Mouse (Mus musculus) heart, postnatal 36 days (tissue): ENCODE measurements around the gene Lin7a. TPM values are rescaled to one million over a fixed set of nuclear protein-coding genes. Genes with fewer than 3 reads are reported as not detected.

Experiments
- DNase-seq, 2 experiments: peaks; one replicate each; pipeline ENCODE4 v3.0.0; 2021 to 2022
- intact Hi-C: fragments of 180-260 bp; cut with DNase I; formaldehyde crosslinking; loops from one replicate; pipeline ENCODE4 v1.15.1; 2025
- total RNA-seq, 2 experiments: library from RNA; stranded (reverse); gene quantifications; 2 replicates each; pipeline ENCODE4 v1.2.3; 2021

The Lin7a gene
- total RNA-seq, 2 experiments from 2014 or later = 1.2 to 2.1 TPM

DNA sequence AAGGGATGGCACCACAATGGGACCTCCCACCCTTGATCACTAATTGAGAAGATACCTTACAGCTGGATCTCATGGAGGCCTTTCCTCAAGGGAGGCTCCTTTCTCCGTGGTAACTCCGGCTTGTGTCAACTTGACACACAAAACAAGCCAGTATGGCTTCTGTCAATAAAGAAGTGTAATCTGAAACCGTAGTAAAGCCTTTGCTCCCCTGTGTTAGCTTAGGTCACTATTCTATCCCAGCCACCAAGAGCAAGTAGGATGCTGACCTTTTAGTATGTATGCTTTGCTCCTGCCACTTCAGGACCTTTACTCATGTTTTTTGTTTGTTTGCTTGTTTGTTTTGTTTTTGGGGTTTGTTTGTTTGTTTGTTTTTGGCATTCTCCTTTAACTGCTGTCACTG lies 41.9 kb downstream of the Lin7a start:
- intact Hi-C loops = no loop called here
- no peak for DNase-seq

DNA sequence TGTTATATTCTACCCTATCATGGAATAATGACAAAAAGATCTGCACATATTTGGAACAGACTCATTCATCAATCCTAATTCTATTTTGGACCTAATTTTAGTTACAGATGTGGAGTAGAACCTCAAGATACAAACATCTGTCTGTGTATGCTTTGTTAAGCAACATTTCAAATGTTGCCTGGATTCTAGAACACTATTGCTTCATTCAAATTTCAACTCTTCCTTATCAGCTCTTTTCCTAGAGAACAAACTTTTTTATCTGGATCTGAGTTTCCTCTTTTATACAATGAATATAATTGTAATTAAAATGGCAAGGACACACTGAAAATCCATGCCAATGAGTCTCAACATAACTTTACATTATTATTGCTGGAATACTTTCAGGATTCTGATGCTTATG lies 43.8 kb downstream of the Lin7a start:
- intact Hi-C loops = no loop called here

DNA sequence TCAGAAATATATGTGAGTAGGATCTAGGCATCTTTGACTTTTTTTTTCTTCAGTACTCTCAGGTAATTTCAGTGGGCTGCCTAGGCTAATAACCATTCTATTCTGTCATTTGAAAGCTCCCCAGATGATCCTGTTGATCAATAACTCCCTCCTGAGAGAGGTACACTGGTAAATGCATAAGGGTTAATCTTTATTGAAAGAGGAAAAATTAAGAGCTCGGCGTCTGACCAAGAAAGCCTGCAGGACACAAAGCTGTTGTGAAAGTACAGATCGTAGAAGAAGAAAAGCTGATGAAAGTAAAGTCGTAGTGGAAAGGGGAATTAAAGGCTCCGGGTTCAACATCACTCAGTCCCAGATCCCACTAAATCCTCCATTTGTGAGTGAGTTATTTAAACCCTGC lies 44.2 kb downstream of the Lin7a start:
- no peak for DNase-seq
- intact Hi-C loops = no loop called here

More for the DNA sequence above, 43.8 kb downstream of the Lin7a start:
- no peak for DNase-seq

DNA sequence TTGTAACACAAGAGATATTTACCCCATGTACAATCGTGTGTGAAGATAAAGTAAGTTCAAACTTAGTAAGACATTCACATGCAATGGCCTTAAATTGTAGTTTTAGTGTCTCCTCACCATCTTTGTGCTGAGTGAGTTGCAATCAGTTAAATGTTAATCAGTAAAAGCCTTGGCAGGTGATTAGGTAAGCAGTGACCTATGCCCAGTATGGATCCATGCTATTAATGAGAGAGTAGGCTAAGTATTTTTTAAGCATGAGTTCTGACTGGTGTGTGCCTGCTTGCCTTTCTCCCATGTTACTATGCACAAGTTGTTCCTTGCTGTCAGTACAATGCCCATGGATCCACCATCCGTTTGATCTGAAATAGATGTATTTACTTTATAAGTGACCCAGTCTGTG lies 44.6 kb downstream of the Lin7a start:
- intact Hi-C loops = no loop called here
- no peak for DNase-seq

DNA sequence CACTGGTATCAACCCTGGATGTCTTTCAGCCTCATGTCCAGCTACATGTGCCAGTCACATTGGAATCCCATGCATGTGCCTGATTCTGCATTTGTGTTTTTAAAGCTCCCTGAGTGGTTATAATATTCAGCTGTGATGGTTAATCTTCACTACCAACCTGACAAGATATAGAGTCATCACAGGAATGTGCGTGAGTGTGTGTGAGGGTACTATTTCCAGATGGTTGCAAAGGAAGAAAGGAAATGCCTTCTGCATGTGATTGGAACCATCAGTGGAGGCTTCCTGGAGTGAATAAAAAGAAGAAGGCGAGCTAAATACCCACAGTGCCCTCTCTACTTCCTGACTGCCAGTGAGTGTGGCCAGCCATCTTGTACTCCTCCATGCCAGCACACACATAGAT lies 48.2 kb downstream of the Lin7a start:
- DNase-seq = no peak
- intact Hi-C loops = no loop called here

DNA sequence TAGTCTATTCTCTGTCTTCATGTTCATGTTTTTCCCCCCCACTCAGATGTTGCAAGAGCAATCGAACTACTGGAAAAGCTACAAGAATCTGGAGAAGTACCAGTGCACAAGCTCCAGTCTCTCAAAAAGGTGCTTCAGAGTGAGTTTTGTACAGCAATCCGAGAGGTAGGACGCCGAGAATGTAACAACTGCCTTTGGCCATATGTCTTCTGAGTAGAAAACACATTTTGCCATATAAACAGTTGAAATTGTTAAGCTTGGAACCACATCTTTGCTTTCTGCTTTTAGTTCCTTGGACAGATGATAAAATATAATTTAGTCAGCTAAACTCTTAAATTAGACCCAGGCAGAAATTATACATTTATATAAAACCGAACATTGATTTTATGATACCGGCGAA lies 52.4 kb downstream of the Lin7a start:
- intact Hi-C loops = no loop called here
- no peak for DNase-seq

DNA sequence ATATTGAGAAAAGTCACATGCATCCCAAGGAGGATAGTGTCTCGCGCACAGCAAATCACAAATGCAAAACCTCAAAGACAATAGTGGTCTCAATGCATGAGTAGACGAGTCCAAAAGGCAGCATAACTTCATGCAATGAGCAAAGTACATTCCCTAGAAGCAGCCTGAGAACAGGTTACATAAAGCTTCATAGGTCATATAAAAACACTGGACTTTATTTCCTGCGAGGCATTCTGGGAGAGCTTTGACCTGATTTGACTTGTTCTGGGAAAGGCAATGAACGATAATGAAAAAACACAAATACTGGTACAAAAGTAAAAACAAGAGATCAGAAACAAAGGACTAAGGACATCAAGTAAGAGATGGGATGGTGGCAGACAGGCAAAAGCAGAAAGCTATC lies 54.1 kb downstream of the Lin7a start:
- no peak for DNase-seq
- intact Hi-C loops = no loop called here

DNA sequence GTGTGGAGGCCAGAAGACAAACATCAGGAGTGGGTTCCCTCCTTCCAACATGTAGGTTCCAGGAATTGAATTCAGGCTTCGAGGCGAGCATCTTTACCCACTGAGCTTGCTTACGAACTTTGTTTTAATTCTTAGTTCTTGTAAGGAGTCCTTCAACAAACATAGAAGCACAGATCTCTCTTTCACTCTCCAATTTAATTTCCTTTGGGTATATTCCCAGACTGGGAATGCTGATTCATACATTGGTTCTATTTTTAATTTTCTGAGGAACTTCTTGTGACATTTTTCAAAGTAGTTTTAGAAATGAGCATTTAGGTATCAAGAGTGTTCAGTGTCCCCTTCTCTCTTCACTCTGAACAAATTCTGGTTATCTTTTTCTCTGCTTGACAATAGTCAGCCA lies 68.0 kb downstream of the Lin7a start:
- DNase-seq = no peak
- intact Hi-C loops = loop anchor here (1.0 kb wide), 1 partner anchor 68 kb away; the partner anchor contains the start of gene Lin7a

DNA sequence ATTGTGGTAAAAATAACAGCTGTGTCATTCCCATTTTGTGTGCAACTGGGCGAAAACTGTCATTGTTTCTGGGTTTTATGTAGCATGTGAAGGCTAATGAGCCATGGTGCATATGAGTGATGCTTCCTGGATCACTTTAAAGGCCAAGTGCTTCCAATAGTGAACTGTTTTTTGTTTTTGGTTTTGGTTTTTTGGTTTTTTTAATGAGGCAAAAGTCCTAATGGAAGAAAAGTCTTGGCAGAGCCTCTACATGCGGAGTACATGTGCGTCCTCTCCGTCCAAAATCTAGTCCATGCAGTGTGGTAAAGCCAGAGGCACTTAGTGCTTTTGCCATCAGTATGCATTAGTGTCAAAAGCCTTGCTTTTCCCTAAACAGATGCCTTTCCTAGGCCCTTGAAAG lies 69.7 kb downstream of the Lin7a start:
- DNase-seq = no peak
- intact Hi-C loops = no loop called here

DNA sequence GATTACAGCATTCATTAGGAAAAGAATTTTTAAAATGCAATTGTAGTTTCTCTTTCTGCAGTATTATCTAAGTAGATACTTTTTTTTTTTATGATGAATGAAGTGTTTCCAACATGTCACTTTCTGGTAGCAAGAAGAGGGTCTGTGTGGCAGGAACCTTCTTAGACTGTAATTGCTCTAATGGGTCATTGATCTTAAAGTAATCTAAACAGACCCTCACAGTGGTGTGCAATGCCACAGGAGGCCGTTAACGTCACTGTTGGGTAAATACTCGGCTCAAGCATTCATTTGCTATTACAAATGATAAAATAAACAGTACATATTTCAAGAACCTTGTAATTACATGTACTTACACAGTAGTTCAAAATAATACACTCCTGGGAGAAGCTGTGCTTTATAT lies 72.7 kb downstream of the Lin7a start:
- no peak for DNase-seq
- intact Hi-C loops = no loop called here

DNA sequence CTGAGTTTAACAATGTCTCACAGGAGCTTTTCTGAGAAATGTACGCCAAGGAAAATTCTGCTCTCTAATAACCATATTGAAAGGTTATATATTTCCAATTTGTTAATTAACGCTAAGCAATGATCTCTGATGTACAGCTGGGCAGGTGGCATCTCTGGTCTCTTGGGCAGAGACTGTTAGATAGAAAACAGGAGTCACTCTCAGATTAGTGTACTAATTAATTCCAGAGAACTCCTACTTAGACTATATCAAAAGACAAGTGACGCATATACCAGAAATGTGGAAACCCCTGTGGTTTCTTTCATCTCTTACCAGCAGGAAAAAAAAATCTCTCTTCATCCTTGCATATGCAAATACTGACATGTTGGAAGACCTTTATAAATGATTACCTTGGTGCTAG lies 76.4 kb downstream of the Lin7a start:
- intact Hi-C loops = no loop called here
- no peak for DNase-seq

DNA sequence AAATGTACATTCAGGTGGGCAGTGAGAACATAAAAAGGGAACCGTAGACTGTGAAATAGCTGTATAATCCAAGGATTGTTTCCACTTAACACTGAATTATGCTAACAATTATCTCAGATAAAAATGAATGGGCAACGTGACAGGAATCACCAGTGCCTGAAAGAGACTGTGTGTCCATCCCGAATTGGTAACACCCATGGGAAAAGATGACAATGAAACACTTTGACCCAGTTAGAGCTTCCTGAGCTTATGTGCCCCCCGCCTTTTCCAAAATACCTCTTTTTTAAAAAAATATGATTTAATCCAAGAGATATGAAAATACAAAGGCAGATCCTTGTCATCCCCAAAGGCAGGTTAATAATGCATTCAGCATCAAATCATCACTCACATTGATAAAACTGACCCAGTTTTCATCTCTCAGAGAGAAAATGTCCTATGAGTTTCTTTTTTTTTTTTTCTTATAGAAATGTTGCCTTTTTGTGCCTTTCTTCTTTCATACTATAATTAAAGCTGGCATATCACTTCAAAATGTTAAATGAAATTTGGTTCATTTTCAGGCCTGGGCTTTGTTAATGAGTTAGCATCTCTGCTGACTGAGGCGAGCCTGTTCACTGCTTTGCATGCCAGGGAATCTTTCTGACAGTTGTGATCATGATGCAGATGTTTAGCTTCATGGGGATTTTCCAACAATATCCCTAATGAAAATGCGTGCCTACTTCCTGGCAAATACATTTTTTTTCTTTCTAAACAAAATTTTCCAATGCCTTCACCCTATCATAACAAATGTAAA lies 80.4 kb downstream of the Lin7a start:
- intact Hi-C loops = no loop called here
- no peak for DNase-seq

DNA sequence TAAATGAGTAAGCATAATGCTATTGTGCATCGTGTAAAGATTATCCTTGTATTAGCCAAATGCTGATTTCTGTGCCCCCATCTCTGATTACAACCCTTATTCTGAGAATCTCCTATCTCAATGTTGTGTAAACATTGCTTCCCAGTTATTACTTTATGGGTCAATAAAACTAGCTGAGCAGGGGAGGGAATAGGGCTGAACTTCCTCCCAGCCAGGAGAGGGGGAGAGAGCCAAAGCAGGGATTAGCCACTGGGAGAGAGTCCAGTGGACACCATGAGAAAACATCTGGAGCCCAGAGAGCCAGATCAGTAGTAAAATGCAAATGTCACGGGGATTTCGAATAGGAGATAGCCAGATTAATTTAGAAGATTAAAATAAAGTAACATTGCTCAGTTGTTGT lies 82.0 kb downstream of the Lin7a start:
- intact Hi-C loops = no loop called here
- DNase-seq = no peak

DNA sequence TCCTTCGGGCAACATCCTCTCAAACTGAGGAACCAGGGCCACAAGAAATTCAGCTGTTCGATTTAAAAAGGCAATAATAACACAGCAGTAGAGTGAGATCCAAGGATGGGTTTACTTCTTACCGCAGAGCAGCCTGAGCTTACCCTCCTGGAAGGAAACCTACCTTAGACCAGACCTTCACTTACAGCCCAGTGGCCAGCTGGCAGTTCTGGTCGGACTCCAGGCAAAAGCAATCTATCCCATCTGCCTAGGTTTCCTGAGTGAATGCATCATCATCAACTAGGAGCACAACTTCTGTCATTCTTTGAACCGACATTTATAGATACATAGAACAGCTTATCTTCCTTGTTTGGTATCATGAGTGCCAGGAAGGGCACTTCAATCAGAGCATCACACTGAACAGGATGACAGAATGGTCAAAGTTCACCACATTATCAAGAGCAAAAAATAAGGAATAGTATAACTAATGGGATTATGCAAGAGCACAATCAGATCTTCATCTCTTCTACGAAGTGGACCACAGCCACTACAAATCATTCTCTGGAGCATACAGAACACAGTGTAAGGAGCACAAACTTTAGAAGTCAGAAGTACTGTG lies 87.1 kb downstream of the Lin7a start:
- no peak for DNase-seq
- intact Hi-C loops = no loop called here

DNA sequence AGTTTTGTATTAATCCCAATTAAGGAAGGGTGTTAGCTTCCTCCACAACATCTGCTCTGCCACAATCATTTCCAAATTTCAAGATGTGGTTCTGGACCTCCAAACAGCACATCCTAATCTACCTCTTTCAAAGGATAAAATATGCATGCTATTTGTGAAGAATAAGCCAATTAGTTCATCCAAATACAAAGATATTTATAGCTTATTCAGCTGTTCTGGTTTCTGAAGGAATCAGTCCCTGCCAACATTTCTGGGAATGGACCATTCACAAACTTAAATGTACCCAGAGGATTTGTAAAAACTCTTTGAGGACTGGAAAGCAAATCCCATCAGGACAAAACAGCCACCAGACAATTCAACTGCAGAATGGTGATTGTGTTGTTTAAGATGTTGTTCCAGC lies 87.8 kb downstream of the Lin7a start:
- intact Hi-C loops = no loop called here
- no peak for DNase-seq

DNA sequence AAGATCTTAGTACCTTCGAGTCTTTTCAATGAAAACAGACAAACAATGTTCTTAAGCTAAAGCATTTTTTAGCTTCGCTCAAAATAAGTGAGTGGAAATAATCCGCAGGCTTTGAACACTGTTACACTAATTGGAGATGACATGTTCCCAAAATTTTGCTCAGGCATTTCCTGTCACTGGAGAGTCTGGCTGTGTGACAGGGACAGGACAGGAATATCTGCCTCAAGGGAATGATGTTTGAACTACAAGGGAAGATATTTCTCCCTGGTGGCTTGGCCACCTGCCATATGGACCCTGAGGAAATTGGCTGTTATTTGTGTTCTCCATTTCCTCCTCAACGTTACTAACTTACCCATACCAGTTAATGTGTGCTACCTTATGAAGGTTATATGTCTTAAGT lies 90.1 kb downstream of the Lin7a start:
- intact Hi-C loops = no loop called here
- peak; percentile 35 to 38 for DNase-seq

DNA sequence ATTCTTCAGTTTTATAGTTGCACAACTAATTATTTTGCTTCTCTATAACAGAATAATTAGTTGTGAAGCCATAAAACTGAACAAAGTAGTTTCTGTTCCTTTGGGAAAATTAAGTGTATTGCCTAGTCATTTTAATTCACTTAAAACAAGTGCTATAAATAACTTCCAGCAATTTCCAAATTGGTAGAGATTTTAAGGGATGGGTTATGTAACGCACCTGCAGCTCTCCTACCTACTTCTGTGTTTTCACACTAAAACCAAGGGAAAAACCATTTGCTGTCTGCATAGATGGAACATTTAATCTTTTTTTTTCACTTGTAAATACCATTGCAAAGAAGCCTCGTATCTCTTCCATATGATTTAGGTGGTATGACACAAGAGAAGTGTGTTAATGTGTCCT lies 90.5 kb downstream of the Lin7a start:
- DNase-seq = no peak
- intact Hi-C loops = no loop called here

DNA sequence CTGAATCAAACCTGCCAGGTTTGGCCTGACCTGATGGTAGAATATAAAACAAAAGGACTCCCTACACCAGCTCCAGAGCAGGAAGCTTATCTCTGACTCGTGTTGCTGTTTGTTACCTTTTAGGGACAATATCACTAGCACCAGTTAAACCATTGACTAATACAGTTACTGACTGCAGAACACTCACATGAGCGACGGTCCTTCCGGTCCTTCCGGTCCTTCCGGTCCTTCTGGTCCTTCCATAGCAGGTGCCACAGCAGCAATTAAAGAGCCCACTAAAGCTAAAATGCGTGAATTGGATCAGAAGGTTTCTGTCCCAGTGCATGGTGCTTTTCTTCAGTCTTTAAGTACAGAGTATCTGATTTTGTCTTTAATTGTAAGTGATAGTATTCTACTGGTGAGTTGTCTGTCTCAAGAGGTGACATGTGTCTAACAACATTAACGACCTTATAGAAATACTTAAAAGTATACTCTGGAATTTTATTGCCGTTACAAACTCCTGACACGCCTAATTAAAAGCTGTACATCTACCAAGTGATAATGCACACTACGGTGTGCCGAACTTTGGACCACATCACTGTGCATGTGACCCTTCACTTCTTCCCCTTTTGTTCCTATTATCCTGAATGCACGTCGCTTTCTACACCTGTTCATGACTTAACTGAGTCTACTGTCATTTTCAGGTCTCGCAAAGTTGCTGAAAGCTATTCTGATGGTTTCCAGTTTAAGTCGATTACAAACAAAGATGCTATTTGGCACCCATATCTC lies 91.7 kb downstream of the Lin7a start:
- no peak for DNase-seq
- intact Hi-C loops = no loop called here

DNA sequence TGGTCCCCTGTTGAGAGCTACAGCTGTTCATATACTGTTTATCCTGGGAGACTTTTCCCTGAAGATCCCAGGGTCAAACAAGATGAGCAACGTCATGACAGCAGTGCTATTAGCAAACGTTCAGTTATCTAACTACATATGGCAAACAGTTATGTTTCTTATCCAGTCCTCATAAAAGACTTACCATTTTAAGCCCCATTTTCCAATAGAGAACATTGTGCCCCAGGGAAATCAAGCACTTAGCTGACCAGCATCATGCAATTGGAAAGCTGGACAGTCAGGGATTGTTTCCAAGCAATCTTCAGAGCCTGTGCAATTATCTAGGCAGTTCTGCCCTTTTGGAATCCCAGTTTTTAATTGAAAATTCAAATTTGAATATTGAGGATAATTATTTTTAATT lies 105.7 kb downstream of the Lin7a start:
- DNase-seq = no peak
- intact Hi-C loops = no loop called here

DNA sequence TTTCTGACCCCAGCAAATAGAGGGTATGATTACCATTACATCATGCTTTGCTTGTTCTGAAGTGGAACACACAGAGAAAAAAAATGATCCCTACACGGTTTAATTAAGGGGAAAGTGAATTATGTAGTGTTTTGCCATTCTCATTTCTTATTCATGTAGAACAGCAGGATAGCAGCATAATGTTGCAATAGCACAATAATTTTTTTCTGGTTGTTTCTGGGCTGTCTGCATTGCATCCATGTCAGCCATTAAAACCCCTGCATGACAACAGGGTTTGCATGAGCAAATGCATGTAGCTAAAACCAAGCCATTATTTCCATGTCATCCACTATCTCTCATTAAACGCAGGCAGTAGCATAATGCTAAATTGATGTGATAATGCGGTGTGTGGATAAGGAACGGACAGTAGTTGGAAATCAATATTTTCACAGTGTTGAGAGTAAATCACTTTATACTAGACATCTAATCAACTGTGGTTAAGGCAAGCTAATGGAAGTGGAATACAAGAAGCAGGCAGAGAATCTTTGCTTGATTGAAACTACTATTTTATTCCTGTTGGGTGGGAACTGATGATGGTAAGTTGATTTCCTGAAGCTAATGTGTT lies 109.8 kb downstream of the Lin7a start:
- no peak for DNase-seq
- intact Hi-C loops = loop anchor here (10.0 kb wide), 1 partner anchor 776 kb away; no protein-coding TSS in a partner anchor

DNA sequence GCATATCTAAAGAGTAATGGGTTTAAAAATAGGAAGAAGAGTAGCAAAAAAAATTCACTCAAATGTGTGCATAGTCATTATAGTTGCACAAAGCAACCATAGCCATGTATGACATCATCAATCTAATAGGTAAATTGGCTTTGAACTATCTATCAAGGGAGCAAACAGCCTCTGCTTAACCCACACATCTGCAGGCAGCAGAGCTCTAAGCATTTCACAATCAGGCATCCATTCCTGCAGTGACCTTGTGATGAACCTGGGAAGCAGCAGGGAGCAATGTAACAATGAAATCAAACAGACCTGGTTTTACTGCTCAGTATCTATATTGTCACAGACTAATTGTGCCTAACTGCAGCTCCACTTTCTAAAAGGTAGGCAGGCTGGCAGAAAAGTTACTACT lies 112.3 kb downstream of the Lin7a start:
- DNase-seq = no peak
- intact Hi-C loops = loop anchor here (10.0 kb wide), 1 partner anchor 779 kb away; no protein-coding TSS in a partner anchor
